8 mouse cellular contexts compared by ENCODE assay signal in the genomic region with DNA sequence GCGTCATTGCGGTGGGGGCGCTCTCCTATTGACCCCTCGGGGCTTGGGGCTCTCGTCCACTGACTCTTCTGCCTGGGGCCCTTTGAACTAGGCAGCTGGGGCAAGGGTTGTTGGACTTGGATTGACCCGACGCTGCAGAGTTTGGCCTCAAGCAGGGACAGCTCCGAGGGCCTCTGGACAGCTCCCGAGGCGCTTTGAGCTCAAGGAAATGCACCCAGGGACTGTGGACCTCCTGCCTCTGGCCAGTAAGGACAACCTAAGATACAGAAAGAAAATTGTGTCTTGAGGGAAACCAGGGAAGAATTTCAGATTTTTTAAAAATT. TPM values are rescaled to one million over a fixed set of nuclear protein-coding genes. Genes with fewer than 3 reads are reported as not detected.
DNase-seq lines count a peak whose midpoint lies in the region; ATAC-seq and TF ChIP-seq lines count a peak whose summit lies in the region.

No protein-coding gene starts in this region.

- no peaks in the 10 kb centered on the region for H3K9me3 ChIP-seq in liver, embryonic 11.5 days (ENCODE audit: control insufficient read depth, low read length)
- no peaks in the 10 kb centered on the region for H3K9me3 ChIP-seq in stomach, postnatal 0 days (ENCODE audit: control insufficient read depth, low read length)

- H3K27ac ChIP-seq in testis, adult 2 months (ENCODE audit: control insufficient read depth, insufficient read depth, low read depth, low read length): no peak overlapping the region
- H3K27ac ChIP-seq in liver, embryonic 11.5 days (ENCODE audit: low read depth, low read length): no peak overlapping the region
- H3K27ac ChIP-seq in stomach, postnatal 0 days (replicated peaks): peak overlapping the region; percentile 86; the same call in 1 of the 2 replicates

- TF ChIP-seq POLR2A in testis, adult 2 months (IDR thresholded peaks at IDR 0.05; ENCODE audit: control insufficient read depth, low read depth, low read length): no peak

- H3K4me2 ChIP-seq in liver, embryonic 11.5 days: peak overlapping the region; percentile 93
- H3K4me2 ChIP-seq in stomach, postnatal 0 days (replicated peaks; ENCODE audit: low read depth): peak overlapping the region; percentile 96

- H3K9ac ChIP-seq in liver, embryonic 11.5 days (ENCODE audit: low read depth, low read length): no peak overlapping the region
- H3K9ac ChIP-seq in stomach, postnatal 0 days (ENCODE audit: low read length): peak overlapping the region; percentile 81

- peaks cover 9% of the 10 kb centered on the region for H3K4me1 ChIP-seq in testis, adult 2 months (ENCODE audit: control insufficient read depth, insufficient read depth, low read length)
- 0 out of 2 replicates have a peak, but pooled peaks cover 4% of the 10 kb centered on the region for H3K4me1 ChIP-seq in liver, embryonic 11.5 days (replicated peaks; ENCODE audit: control insufficient read depth, insufficient read depth, low read length)
- no peaks in the 10 kb centered on the region for H3K4me1 ChIP-seq in stomach, postnatal 0 days (replicated peaks; ENCODE audit: control insufficient read depth, insufficient read depth)

- peak; percentile 47; the same call in 1 of the 2 replicates for ATAC-seq in liver, embryonic 11.5 days (replicated peaks; ENCODE audit: low FRiP score)
- peak; percentile 35; the same call in 1 of the 2 replicates for ATAC-seq in stomach, postnatal 0 days (ENCODE audit: low FRiP score, low TSS enrichment)

- TF ChIP-seq EP300 in stomach, postnatal 0 days (optimal IDR thresholded peaks at IDR 0.05): no peak

- TF ChIP-seq CTCF in testis, adult 2 months (IDR thresholded peaks at IDR 0.05; ENCODE audit: control insufficient read depth, insufficient read depth, insufficient replicate concordance, low read depth, low read length): no peak
- TF ChIP-seq CTCF in stomach, postnatal 0 days (IDR thresholded peaks at IDR 0.05; ENCODE audit: low read depth): peak; percentile 3; the same call in 1 of the 2 replicates

- under 1% methylated on average over 10 of the region's 10 CpGs for WGBS in liver, embryonic 11.5 days
- 7% methylated on average over 10 of the region's 10 CpGs for WGBS in stomach, postnatal 0 days

- H3K27me3 ChIP-seq in testis, adult 2 months (ENCODE audit: control insufficient read depth, insufficient read depth, low read length): no peaks in the 10 kb centered on the region
- peaks cover 38% of the 10 kb centered on the region for H3K27me3 ChIP-seq in liver, embryonic 11.5 days (replicated peaks; ENCODE audit: control insufficient read depth, insufficient read depth, low read length)
- no peaks in the 10 kb centered on the region for H3K27me3 ChIP-seq in stomach, postnatal 0 days (ENCODE audit: control insufficient read depth, insufficient read depth, low read length)

- H3K36me3 ChIP-seq in testis, adult 2 months (ENCODE audit: control insufficient read depth, insufficient read depth, low read length): no peaks in the 10 kb centered on the region
- H3K36me3 ChIP-seq in liver, embryonic 11.5 days (ENCODE audit: control insufficient read depth, insufficient read depth, low read length): no peaks in the 10 kb centered on the region
- H3K36me3 ChIP-seq in stomach, postnatal 0 days (ENCODE audit: control insufficient read depth, insufficient read depth, low read length): no peaks in the 10 kb centered on the region

- DNase-seq in cerebellum, adult 11 months: peak; percentile 5
- DNase-seq in cerebellum, postnatal 25 days: no peak
- no peak for DNase-seq in testis, postnatal 10 days (ENCODE audit: low spot score)
- no peak for DNase-seq in liver, embryonic 11.5 days (ENCODE audit: low spot score)
- no peak for DNase-seq in stomach, postnatal 0 days (ENCODE audit: low spot score)
- DNase-seq in urinary bladder, postnatal 14 days (ENCODE audit: low spot score): no peak
- no peak for DNase-seq in cerebellum, adult 11-12 months

- peak overlapping the region; percentile 84 for H3K4me3 ChIP-seq in testis, adult 2 months (ENCODE audit: control insufficient read depth, low read depth, low read length)
- peak overlapping the region; percentile 72 for H3K4me3 ChIP-seq in liver, embryonic 11.5 days (ENCODE audit: low read depth, low read length)
- peak overlapping the region; percentile 82 for H3K4me3 ChIP-seq in stomach, postnatal 0 days (ENCODE audit: low read depth, low read length)

RNA-seq across cellular contexts. Expression of gene Elmo1, which starts 1.2 kb away (rescaled TPM):
- polyA plus RNA-seq in testis, adult 2 months (2012; rRNA removed): 16.3 and 17.9 TPM in 2 replicates
- polyA plus RNA-seq in liver, embryonic 11.5 days (2014; fragmentation: Nextera tagmentation; extraction: Ambion mirVana): 8.9 and 10.6 TPM in 2 replicates
- polyA plus RNA-seq in stomach, postnatal 0 days (2015; fragmentation: Nextera tagmentation; extraction: Ambion mirVana): 4.9 and 5.0 TPM in 2 replicates
